Mouse (Mus musculus) myocyte (in vitro differentiated cells): ENCODE data around the gene Noc3l. TPM values are rescaled to one million over a fixed set of nuclear protein-coding genes. Genes with fewer than 3 reads are reported as not detected.

Experiments
- H3K27me3 ChIP-seq: one replicate; pipeline ENCODE4 v1.6.1; 2011; ENCODE audit not compliant: control insufficient read depth, insufficient read depth, insufficient read length
- H3K36me3 ChIP-seq: one replicate; pipeline ENCODE4 v1.6.1; 2011; ENCODE audit not compliant: control insufficient read depth, insufficient read depth
- H3K4me2 ChIP-seq: one replicate; pipeline ENCODE4 v1.6.1; 2011; ENCODE audit warnings: low read depth, control low read depth
- H3K4me3 ChIP-seq: one replicate; pipeline ENCODE4 v1.5.1; 2011; ENCODE audit warnings: mild to moderate bottlenecking, control low read depth, moderate library complexity
- H3K79me2 ChIP-seq: one replicate; pipeline ENCODE4 v1.6.1; 2011; ENCODE audit not compliant: control insufficient read depth, insufficient read depth
- H3ac ChIP-seq: one replicate; pipeline ENCODE4 v1.6.1; 2011; ENCODE audit not compliant: control insufficient read depth, insufficient read length
- CEBPB ChIP-seq: IDR thresholded peaks from 2 replicates; pipeline ENCODE4 v1.6.1; 2011; ENCODE audit warnings: mild to moderate bottlenecking, moderate library complexity; ENCODE audit not compliant: poor library complexity, insufficient read depth, severe bottlenecking
- E2F4 ChIP-seq: IDR thresholded peaks from one replicate; pipeline ENCODE4 v1.6.1; 2011; ENCODE audit warnings: mild to moderate bottlenecking, control low read depth, moderate library complexity; ENCODE audit not compliant: insufficient read depth
- MAX ChIP-seq: IDR thresholded peaks from one replicate; pipeline ENCODE4 v1.6.1; 2011; ENCODE audit warnings: low read depth, mild to moderate bottlenecking, control low read depth
- MYOD1 ChIP-seq, 3 experiments: IDR thresholded peaks; one replicate each; pipeline ENCODE4 v1.6.1; 2011; ENCODE audit warnings: control low read depth in 2 of 3, low read depth in 2 of 3, mild to moderate bottlenecking in 2 of 3, moderate library complexity in 1 of 3; ENCODE audit not compliant: insufficient read length in 2 of 3, control insufficient read depth in 1 of 3
- MYOG ChIP-seq, 3 experiments: IDR thresholded peaks; one replicate each; pipeline ENCODE4 v1.6.1; 2011; ENCODE audit warnings: control low read depth in 2 of 3, low read depth in 2 of 3, mild to moderate bottlenecking in 2 of 3; ENCODE audit not compliant: insufficient read length in 2 of 3, control insufficient read depth in 1 of 3, insufficient read depth in 1 of 3
- POLR2A ChIP-seq: IDR thresholded peaks from one replicate; pipeline ENCODE4 v1.6.1; 2011; ENCODE audit warnings: low read depth, mild to moderate bottlenecking, control low read depth, moderate library complexity; ENCODE audit not compliant: insufficient read length
- POLR2AphosphoS2 ChIP-seq: IDR thresholded peaks from one replicate; pipeline ENCODE4 v1.6.1; 2011; ENCODE audit warnings: low read depth, control low read depth; ENCODE audit not compliant: insufficient read length
- REST ChIP-seq: IDR thresholded peaks from one replicate; pipeline ENCODE4 v1.6.1; 2011; ENCODE audit warnings: mild to moderate bottlenecking, control low read depth, moderate library complexity; ENCODE audit not compliant: insufficient read depth, insufficient read length
- SRF ChIP-seq: IDR thresholded peaks from one replicate; pipeline ENCODE4 v1.6.1; 2011; ENCODE audit warnings: low read depth; ENCODE audit not compliant: control insufficient read depth, insufficient read length
- TCF12 ChIP-seq: IDR thresholded peaks from one replicate; pipeline ENCODE4 v1.6.1; 2011; ENCODE audit warnings: mild to moderate bottlenecking, control low read depth; ENCODE audit not compliant: poor library complexity, insufficient read depth, severe bottlenecking
- TCF3 ChIP-seq: IDR thresholded peaks from one replicate; pipeline ENCODE4 v1.6.1; 2011; ENCODE audit warnings: low read depth, control low read depth; ENCODE audit not compliant: insufficient read length
- USF1 ChIP-seq: IDR thresholded peaks from one replicate; pipeline ENCODE4 v1.6.1; 2011; ENCODE audit warnings: low read depth, mild to moderate bottlenecking, control low read depth, moderate library complexity
- polyA plus RNA-seq: library from polyadenylated mRNA; unstranded; fragments of >200 nt; fragmentation: generic; extraction: Trizol; gene quantifications from one replicate; pipeline ENCODE4 v1.2.1, GENCODE M21; 2012; ENCODE audit warnings: missing spikeins

Gene Noc3l
- polyA plus RNA-seq, 1 experiment: 4.9 TPM

DNA sequence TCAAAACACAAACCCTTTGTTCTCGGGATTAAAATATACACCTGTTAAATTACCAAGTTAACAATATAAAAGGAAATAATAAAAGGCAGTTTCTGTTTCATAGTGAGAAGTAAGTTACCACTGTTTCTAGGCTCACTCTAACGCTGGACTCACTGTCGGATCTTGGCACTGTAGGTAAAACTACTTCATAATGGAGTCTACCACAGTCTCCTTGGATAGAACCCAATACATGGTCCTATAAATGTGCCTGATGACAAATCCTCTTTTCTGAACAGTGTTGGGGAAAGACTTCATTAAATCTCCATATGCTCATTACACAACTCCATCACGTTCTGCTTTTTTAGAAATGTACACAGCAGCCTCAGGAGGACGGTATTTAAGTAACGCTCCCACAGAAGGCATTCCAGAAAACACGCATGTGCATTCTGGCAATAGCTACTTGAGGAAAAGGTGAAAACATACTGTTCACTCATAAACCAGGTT lies 25.4 kb downstream of the Noc3l start:
- no peak overlapping the region for H3K4me2 ChIP-seq
- peaks cover 38% of the 10 kb centered on the region for H3K36me3 ChIP-seq
- no peak for TF ChIP-seq MAX
- no peak for TF ChIP-seq POLR2AphosphoS2
- TF ChIP-seq USF1: no peak
- TF ChIP-seq MYOG (IDR thresholded peaks at IDR 0.05; ENCODE audit: control insufficient read depth in 1 of 3, insufficient read depth in 1 of 3, insufficient read length in 2 of 3, low read depth in 2 of 3): no peak
- TF ChIP-seq E2F4: no peak
- TF ChIP-seq TCF12: no peak
- no peak for TF ChIP-seq POLR2A
- no peak for TF ChIP-seq REST
- no peak for TF ChIP-seq CEBPB
- H3K4me3 ChIP-seq: no peak overlapping the region
- no peaks in the 10 kb centered on the region for H3K27me3 ChIP-seq
- H3ac ChIP-seq: no peak overlapping the region
- no peaks in the 10 kb centered on the region for H3K79me2 ChIP-seq

DNA sequence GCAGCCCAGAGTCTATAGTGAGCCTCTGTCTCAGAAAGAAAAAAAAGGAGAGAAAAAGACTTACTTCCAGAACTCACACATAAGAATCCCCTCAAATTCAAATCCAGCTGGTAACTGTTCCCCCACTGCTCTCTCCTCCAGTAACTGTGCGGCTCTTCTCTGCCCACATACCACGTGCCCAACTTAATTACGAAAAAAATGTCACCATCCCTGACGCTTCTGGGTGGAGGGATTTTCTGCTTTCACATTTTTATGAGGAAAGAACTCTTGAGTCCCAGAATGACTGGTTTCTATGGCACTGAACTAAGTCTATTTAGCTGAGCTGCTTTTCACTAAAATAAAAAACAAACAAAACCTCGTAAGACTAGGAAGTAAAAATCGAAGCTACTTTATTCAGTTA lies 31.3 kb downstream of the Noc3l start:
- TF ChIP-seq CEBPB (no peak), TCF3 (no peak), POLR2AphosphoS2 (no peak), USF1 (no peak), REST (no peak), MYOD1 (IDR thresholded peaks at IDR 0.05; ENCODE audit: control insufficient read depth in 1 of 3, insufficient read length in 2 of 3, low read depth in 2 of 3) (no peak), MYOG (IDR thresholded peaks at IDR 0.05; ENCODE audit: control insufficient read depth in 1 of 3, insufficient read depth in 1 of 3, insufficient read length in 2 of 3, low read depth in 2 of 3) (no peak), SRF (no peak), TCF12 (no peak), POLR2A (no peak), E2F4 (no peak), MAX (no peak)
- H3K4me2 ChIP-seq: no peak overlapping the region
- H3K27me3 ChIP-seq: no peaks in the 10 kb centered on the region
- H3ac ChIP-seq: no peak overlapping the region
- H3K79me2 ChIP-seq: no peaks in the 10 kb centered on the region
- peaks cover 10% of the 10 kb centered on the region for H3K36me3 ChIP-seq
- H3K4me3 ChIP-seq: no peak overlapping the region

- H3K4me2 ChIP-seq: peak overlapping the region; percentile 22
- no peaks in the 10 kb centered on the region for H3K36me3 ChIP-seq
- TF ChIP-seq REST: no peak
- TF ChIP-seq USF1: no peak
- TF ChIP-seq SRF: no peak
- TF ChIP-seq MYOD1 (IDR thresholded peaks at IDR 0.05; ENCODE audit: control insufficient read depth in 1 of 3, insufficient read length in 2 of 3, low read depth in 2 of 3): no peak
- no peak for TF ChIP-seq MAX
- no peak for TF ChIP-seq TCF3
- TF ChIP-seq CEBPB: no peak
- TF ChIP-seq TCF12: no peak
- TF ChIP-seq MYOG (IDR thresholded peaks at IDR 0.05; ENCODE audit: control insufficient read depth in 1 of 3, insufficient read depth in 1 of 3, insufficient read length in 2 of 3, low read depth in 2 of 3): no peak
- no peak overlapping the region for H3K4me3 ChIP-seq
- H3K79me2 ChIP-seq: no peaks in the 10 kb centered on the region
- H3ac ChIP-seq: no peak overlapping the region
- no peaks in the 10 kb centered on the region for H3K27me3 ChIP-seq
Observed at GRCm38 (mm10) chr19:38783542-38783941, 35.5 kb downstream of the Noc3l start.

DNA sequence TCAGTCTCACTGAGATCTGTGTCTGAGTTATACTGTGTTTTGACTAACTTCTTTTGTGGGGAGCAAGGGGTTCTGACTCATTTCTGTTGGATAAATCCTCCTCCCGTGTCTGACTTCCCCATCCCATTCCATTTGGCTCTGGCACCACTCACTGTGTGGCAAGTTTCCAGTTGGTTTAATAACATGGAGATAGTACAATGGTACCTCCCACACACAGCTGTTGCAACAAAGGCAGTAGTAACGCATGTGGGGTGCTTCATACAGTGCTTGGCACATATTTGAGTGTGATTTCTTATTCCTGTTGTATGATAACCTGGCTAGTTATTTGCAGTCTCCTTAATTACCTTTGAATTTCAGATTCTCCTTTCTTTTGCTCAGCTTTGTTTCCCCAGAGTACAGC lies 40.2 kb downstream of the Noc3l start:
- TF ChIP-seq CEBPB: 0 out of 2 replicates have a peak, but pooled peaks have one; percentile 48
- no peak for TF ChIP-seq POLR2A
- TF ChIP-seq MYOD1 (IDR thresholded peaks at IDR 0.05; ENCODE audit: control insufficient read depth in 1 of 3, insufficient read length in 2 of 3, low read depth in 2 of 3): peak in 2 of 3 experiments; percentile 73 to 89
- peak overlapping the region; percentile 54 for H3K4me2 ChIP-seq
- H3K36me3 ChIP-seq: no peaks in the 10 kb centered on the region
- no peaks in the 10 kb centered on the region for H3K27me3 ChIP-seq
- no peak overlapping the region for H3K4me3 ChIP-seq
- no peaks in the 10 kb centered on the region for H3K79me2 ChIP-seq
- H3ac ChIP-seq: no peak overlapping the region

- Histone ChIP-seq H3K4me3 (no peak overlapping the region), H3K79me2 (no peaks in the 10 kb centered on the region), H3K27me3 (no peaks in the 10 kb centered on the region), H3K4me2 (no peak overlapping the region), H3K36me3 (no peaks in the 10 kb centered on the region), H3ac (no peak overlapping the region)
- TF ChIP-seq REST (no peak), MAX (no peak), CEBPB (no peak), POLR2A (no peak)
Observed at GRCm38 (mm10) chr19:38775548-38775947, 43.5 kb downstream of the Noc3l start.
